Mouse (Mus musculus) forebrain, embryonic 16.5 days (tissue): ENCODE data around the gene Rab5c. TPM values are rescaled to one million over a fixed set of nuclear protein-coding genes. Genes with fewer than 3 reads are reported as not detected.

ENCODE experiments used
- ATAC-seq: fragments of 200-750 bp; cut with Nextera tagmentation; 2 replicates; pipeline ENCODE4 v1.8.0; 2017; ENCODE audit warnings: mild to moderate bottlenecking, moderate library complexity
- H3K27ac ChIP-seq: fragments of 300-500 bp; sonication (generic); 2 replicates; pipeline ENCODE4 v1.5.1; 2014; ENCODE audit warnings: low read length, control low read depth
- H3K27me3 ChIP-seq: fragments of 300-500 bp; sonication (generic); replicated peaks from 2 replicates; pipeline ENCODE4 v1.6.1; 2014; ENCODE audit warnings: low read length; ENCODE audit not compliant: control insufficient read depth, insufficient read depth
- H3K36me3 ChIP-seq: fragments of 300-500 bp; sonication (generic); 2 replicates; pipeline ENCODE4 v1.6.1; 2014; ENCODE audit not compliant: control insufficient read depth, insufficient read depth
- H3K4me1 ChIP-seq: fragments of 300-500 bp; sonication (generic); replicated peaks from 2 replicates; pipeline ENCODE4 v1.6.1; 2014; ENCODE audit warnings: low read length; ENCODE audit not compliant: control insufficient read depth, insufficient read depth
- H3K4me2 ChIP-seq: fragments of 300-500 bp; sonication (generic); 2 replicates; pipeline ENCODE4 v1.6.1; 2014; ENCODE audit warnings: mild to moderate bottlenecking, low read length, control low read depth
- H3K4me3 ChIP-seq: fragments of 300-500 bp; sonication (generic); replicated peaks from 2 replicates; pipeline ENCODE4 v1.5.1; 2014; ENCODE audit warnings: mild to moderate bottlenecking, low read length, control low read depth
- H3K9ac ChIP-seq: fragments of 300-500 bp; sonication (generic); replicated peaks from 2 replicates; pipeline ENCODE4 v1.6.1; 2014; ENCODE audit warnings: low read depth, low read length, control low read depth
- H3K9me3 ChIP-seq: fragments of 300-500 bp; sonication (generic); 2 replicates; pipeline ENCODE4 v1.6.1; 2016; ENCODE audit warnings: low read length; ENCODE audit not compliant: control insufficient read depth
- WGBS: fragments of 180-500 bp; shearing (Covaris S2); extraction: QIAGEN DNeasy Blood & Tissue Kit; methylation state at CpG from one replicate; pipeline ENCODE4 v1.1.7; 2014; 5-methylcytosine and 5-hydroxymethylcytosine counted together
- polyA plus RNA-seq: library from polyadenylated mRNA; unstranded; fragments of >200 nt; fragmentation: Nextera tagmentation; extraction: Ambion mirVana; gene quantifications from 2 replicates; pipeline ENCODE4 v1.2.1, GENCODE M21; 2015

The Rab5c gene
- polyA plus RNA-seq, 1 experiment from 2014 or later, result 38.9 TPM

DNA sequence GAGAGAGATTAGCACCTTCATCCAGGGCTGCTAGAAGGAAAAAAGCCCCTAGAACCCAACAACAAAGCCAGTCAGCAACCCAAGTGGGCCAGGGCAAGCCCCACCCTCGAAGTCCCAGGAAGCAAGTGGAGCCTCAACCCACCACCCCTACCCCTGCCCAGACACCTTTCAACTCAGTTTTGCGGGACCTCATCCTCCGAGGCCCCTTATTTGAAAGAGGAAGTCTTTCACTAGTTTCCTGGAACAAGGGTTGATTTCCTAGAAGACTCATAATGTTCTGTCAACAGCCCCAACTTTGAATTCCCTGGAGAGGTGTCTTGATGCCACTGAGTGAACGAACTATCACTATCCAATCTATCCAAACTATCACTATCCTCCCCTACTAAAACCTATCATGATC, 8.0 kb downstream of the Rab5c start:
- H3K27me3 ChIP-seq, result no peaks in the 10 kb centered on the region
- H3K9ac ChIP-seq, result no peak overlapping the region

DNA sequence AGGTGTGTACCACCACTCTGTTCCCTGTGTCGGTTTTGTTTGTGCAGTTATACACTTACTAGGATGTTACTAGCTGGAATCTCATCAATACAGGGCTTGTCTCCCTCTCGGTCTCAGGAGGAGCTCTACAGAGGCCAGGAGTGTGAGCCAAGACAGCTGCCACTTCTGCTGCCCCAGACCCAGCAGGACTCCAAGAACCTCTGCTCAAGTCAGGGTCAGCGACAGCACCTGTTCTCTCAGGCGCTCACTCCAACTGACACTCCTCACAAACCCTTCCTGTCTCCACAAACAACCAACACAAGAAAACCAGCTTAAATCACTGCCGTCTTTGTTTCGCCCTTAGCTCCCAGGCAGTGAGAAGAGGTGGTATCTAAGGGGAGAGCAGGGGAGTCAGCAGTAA, 9.4 kb downstream of the Rab5c start:
- no peaks in the 10 kb centered on the region; the same call in 1 of the 2 replicates for H3K36me3 ChIP-seq
- H3K4me3 ChIP-seq, result no peak overlapping the region
- H3K9me3 ChIP-seq, result no peaks in the 10 kb centered on the region
- no peaks in the 10 kb centered on the region for H3K4me1 ChIP-seq
- no peak overlapping the region for H3K4me2 ChIP-seq
- no peak overlapping the region for H3K27ac ChIP-seq
- 90% methylated on average over 6 of the region's 6 CpGs for WGBS
- no peak overlapping the region for H3K9ac ChIP-seq
- H3K27me3 ChIP-seq, result no peaks in the 10 kb centered on the region
- ATAC-seq, result no peak

More for the DNA sequence above, 8.0 kb downstream of the Rab5c start:
- Histone ChIP-seq H3K4me3 (no peak overlapping the region), H3K9me3 (no peaks in the 10 kb centered on the region), H3K4me2 (no peak overlapping the region), H3K4me1 (no peaks in the 10 kb centered on the region), H3K36me3 (no peaks in the 10 kb centered on the region; the same call in 1 of the 2 replicates), H3K27ac (no peak overlapping the region)
- 96% methylated on average over 4 of the region's 4 CpGs for WGBS
- no peak for ATAC-seq

DNA sequence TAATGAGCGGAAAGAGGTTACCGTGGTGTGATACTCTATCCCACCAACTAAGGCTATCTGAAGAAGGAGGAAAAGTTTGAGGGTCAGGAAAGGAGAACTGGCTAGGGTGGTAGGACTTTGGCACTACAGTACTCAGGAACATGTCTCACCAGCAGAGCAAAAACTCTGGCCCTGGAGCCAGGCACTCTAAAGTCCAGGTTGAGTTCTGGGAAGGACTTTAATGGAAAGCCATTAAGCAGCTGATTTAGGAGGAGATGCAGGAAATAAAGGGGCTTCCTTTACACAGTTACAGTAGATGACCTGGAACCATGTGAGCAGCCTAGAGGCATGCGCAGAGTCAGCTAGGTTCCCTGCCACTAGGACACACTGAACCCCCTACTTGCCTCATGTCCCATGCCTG, 10.8 kb downstream of the Rab5c start:
- Histone ChIP-seq H3K4me2 (no peak overlapping the region), H3K27ac (no peak overlapping the region), H3K36me3 (no peaks in the 10 kb centered on the region), H3K9ac (no peak overlapping the region), H3K27me3 (no peaks in the 10 kb centered on the region), H3K9me3 (no peaks in the 10 kb centered on the region), H3K4me3 (no peak overlapping the region), H3K4me1 (0 out of 2 replicates have a peak, but pooled peaks cover 1% of the 10 kb centered on the region)
- ATAC-seq, result no peak
- 97% methylated on average over 3 of the region's 3 CpGs for WGBS

DNA sequence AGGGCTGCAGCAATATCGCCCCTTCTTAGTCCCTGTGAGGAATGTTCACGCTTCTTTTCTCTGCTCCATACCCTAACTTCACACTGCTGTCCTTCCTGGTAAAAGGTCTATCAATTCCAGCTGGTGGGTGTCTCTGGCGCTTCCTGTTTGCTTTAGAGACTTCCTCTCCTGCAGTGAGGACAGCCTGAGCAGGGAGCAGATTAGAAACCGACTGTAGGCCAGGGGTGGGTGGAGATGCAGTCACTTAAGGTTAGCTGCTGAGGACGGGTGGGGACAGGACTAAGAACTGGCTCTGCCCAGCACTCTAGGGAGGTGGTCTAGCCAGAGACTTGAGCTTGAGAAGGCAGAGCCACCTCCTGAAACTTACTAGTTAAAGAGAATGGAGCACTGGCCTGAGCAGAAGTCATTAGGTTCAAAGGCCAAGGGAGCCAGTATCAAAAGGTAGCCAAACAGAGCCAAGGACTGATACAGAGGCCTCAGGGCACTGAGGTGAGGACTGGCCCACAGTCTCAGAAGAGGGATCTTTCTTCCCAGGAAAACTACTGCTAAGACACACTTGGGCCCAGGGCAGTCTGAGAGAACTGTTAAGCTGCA, 13.0 kb downstream of the Rab5c start:
- ATAC-seq, result no peak
- H3K27me3 ChIP-seq, result no peaks in the 10 kb centered on the region

DNA sequence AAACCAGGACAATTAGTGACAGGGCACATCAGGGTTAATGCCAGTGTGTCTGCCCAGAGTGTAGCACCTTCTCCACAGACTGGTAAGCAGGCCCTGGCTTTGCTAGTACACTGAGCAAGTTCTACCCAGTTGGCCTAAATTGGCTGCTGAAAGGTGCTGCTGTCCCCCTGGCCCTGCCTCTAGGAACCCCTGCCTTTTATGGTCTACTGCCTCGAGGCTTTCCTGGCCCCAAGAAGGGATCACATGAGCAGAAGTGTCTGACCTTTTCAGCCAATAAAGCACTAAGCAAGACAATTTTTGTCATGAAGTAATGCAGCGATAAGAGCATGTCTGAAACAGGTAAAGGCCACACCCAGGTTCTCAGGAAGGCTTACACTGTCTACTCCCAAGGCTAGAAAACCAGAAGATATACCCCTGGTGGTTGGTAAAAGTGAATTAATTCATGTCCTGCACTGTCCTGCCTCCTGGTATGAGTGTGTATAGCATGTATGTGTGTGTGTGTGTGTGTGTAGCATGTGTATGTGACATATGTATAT, 15.5 kb downstream of the Rab5c start:
- no peaks in the 10 kb centered on the region for H3K9me3 ChIP-seq
- 60% methylated on average over 2 of the region's 2 CpGs for WGBS
- no peaks in the 10 kb centered on the region for H3K27me3 ChIP-seq
- no peak overlapping the region for H3K9ac ChIP-seq
- H3K4me1 ChIP-seq, result peaks cover 6% of the 10 kb centered on the region; the same call in 1 of the 2 replicates
- no peak overlapping the region for H3K27ac ChIP-seq
- no peak overlapping the region for H3K4me3 ChIP-seq
- no peak overlapping the region for H3K4me2 ChIP-seq
- H3K36me3 ChIP-seq, result peaks cover 10% of the 10 kb centered on the region
- ATAC-seq, result no peak

More for the DNA sequence above, 13.0 kb downstream of the Rab5c start:
- H3K9me3 ChIP-seq, result no peaks in the 10 kb centered on the region
- H3K4me3 ChIP-seq, result no peak overlapping the region
- H3K9ac ChIP-seq, result no peak overlapping the region
- peaks cover 6% of the 10 kb centered on the region; the same call in 1 of the 2 replicates for H3K4me1 ChIP-seq
- WGBS, result 63% methylated on average over 5 of the region's 5 CpGs
- no peak overlapping the region for H3K27ac ChIP-seq
- no peaks in the 10 kb centered on the region for H3K36me3 ChIP-seq
- no peak overlapping the region for H3K4me2 ChIP-seq

DNA sequence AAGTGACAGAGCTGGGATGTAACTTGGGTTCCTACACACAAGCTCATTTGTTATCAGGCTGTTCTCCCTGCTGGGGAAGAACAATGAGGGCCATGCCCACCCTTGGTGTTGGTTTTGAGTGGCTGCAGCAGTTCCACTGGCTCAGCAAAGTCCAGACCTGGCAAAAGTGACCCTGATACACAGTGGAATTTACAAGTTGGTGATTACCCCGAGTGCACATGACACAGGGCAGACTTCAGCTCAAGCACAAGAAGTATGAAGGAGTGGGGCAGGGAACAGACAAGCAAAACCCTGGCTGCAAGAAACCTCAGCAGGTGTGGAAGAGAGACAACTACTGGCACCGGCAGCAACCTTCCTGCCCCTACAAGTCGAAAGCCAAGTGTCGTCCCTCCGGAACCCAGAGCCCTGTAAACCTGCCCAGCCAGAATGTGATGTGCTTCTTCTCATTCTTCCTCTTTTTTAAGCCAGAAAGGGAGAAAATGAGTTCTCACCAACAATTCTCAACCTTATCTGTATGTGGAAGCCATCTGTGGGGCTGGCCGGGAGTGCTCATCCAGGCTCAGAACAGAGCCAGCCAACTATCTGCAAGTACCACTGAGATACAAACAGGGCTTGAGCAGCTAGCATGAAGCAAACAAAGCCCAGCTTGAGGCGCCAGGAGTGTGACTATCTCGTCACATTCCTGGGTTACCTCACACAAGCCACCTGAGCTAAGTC, 16.1 kb downstream of the Rab5c start:
- no peak for ATAC-seq
- H3K27ac ChIP-seq, result 0 out of 2 replicates have a peak overlapping the region, but pooled peaks have one; percentile 14
- 64% methylated on average over 8 of the region's 8 CpGs for WGBS

DNA sequence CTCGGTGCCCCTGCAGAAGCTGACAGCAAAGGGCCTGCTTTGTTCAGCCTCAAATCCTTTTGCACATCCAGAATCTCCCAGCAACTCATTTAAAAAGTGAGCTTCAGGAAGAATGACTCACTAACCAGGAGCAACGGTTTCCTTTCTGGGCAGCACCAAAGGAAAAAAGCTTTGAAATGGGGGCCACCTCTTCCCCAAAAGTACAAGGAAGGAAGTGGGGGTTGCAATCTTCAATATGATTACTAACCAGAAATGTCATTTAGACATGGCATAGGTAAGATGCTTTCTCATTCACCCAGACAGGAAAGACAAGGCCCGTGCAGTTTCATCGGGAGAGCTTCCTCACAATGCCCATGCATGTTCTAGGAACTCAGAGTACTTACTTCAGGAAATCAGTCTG, 16.8 kb downstream of the Rab5c start:
- Histone ChIP-seq H3K4me3 (no peak overlapping the region), H3K4me2 (no peak overlapping the region), H3K4me1 (peaks cover 6% of the 10 kb centered on the region; the same call in 1 of the 2 replicates), H3K27me3 (no peaks in the 10 kb centered on the region), H3K27ac (no peak overlapping the region), H3K9ac (no peak overlapping the region), H3K36me3 (peaks cover 20% of the 10 kb centered on the region), H3K9me3 (no peaks in the 10 kb centered on the region)
- 37% methylated on average over 4 of the region's 4 CpGs for WGBS
- ATAC-seq, result no peak

More for the DNA sequence above, 16.1 kb downstream of the Rab5c start:
- Histone ChIP-seq H3K27me3 (no peaks in the 10 kb centered on the region), H3K4me1 (peaks cover 6% of the 10 kb centered on the region; the same call in 1 of the 2 replicates), H3K36me3 (peaks cover 15% of the 10 kb centered on the region), H3K4me2 (no peak overlapping the region), H3K4me3 (no peak overlapping the region), H3K9ac (no peak overlapping the region), H3K9me3 (no peaks in the 10 kb centered on the region)

DNA sequence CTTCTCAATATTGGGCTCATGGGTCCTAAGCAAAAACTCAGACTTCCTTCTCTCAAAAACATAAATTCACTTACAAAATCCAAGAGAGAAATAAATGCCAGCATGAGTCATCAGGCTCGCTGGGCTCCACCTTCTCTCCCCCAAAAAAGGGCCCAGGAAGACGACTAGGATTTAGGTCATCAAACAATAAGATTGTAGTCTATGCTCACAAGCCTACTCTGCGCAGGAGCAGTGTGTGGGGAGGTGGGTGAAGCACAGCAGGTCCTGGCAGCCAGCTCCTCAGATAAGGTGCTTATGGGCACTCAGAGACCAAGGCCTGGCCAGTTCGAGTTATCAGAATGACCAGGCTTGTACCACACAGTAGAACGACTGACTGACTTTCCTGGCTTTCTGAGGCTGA, 17.7 kb downstream of the Rab5c start:
- peaks cover 22% of the 10 kb centered on the region for H3K36me3 ChIP-seq
- no peaks in the 10 kb centered on the region for H3K9me3 ChIP-seq
- no peak overlapping the region for H3K9ac ChIP-seq
- no peak for ATAC-seq
- no peak overlapping the region for H3K4me3 ChIP-seq
- no peak overlapping the region for H3K4me2 ChIP-seq
- H3K4me1 ChIP-seq, result peaks cover 6% of the 10 kb centered on the region; the same call in 1 of the 2 replicates
- 75% methylated on average over 5 of the region's 5 CpGs for WGBS
- H3K27ac ChIP-seq, result no peak overlapping the region; the same call in 1 of the 2 replicates
- H3K27me3 ChIP-seq, result no peaks in the 10 kb centered on the region

DNA sequence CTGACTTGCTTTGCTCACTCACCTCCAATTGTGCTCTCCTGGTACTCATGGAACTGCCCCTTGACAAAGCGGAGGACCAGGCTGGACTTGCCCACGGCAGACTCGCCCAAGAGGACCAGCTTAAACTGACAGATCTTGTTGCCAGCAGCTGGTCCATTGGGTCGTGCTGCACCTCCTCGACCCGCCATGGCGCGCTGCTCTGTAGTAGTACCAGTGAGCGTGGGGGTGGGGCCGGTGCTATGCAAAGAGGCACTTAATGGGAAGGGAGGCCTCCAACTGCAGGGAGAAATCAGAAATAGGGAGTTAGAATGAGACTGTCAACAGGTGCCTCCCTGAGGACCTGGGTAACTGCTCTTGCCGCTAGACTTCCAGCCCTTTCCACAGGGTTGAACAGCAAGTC, 18.1 kb downstream of the Rab5c start:
- no peaks in the 10 kb centered on the region for H3K9me3 ChIP-seq
- no peak overlapping the region for H3K27ac ChIP-seq
- no peak overlapping the region for H3K4me3 ChIP-seq
- 84% methylated on average over 11 of the region's 11 CpGs for WGBS
- peaks cover 6% of the 10 kb centered on the region; the same call in 1 of the 2 replicates for H3K4me1 ChIP-seq
- ATAC-seq, result no peak
- no peak overlapping the region for H3K4me2 ChIP-seq
- H3K27me3 ChIP-seq, result no peaks in the 10 kb centered on the region
- H3K9ac ChIP-seq, result no peak overlapping the region
- peaks cover 22% of the 10 kb centered on the region for H3K36me3 ChIP-seq
